Mouse (Mus musculus) liver, postnatal 0 days (tissue): ENCODE data around the gene Fbxo22. TPM values are rescaled to one million over a fixed set of nuclear protein-coding genes. Genes with fewer than 3 reads are reported as not detected.

ENCODE experiments used
- ATAC-seq: fragments of 200-750 bp; cut with Nextera tagmentation; 2 replicates; pipeline ENCODE4 v1.8.0; 2017; ENCODE audit warnings: mild to moderate bottlenecking, moderate library complexity
- DNase-seq: peaks from one replicate; pipeline ENCODE4 v3.0.0-alpha.2; 2016
- H3K27ac ChIP-seq: fragments of 300-500 bp; sonication (generic); 2 replicates; pipeline ENCODE4 v1.5.1; 2014; ENCODE audit warnings: antibody characterized with exemption, moderate library complexity, mild to moderate bottlenecking, low read depth
- H3K27me3 ChIP-seq: fragments of 300-500 bp; sonication (generic); 2 replicates; pipeline ENCODE4 v1.6.1; 2014; ENCODE audit warnings: low read length, control low read depth, mixed read lengths; ENCODE audit not compliant: insufficient read depth
- H3K36me3 ChIP-seq: fragments of 300-500 bp; sonication (generic); replicated peaks from 2 replicates; pipeline ENCODE4 v1.6.1; 2014; ENCODE audit warnings: mild to moderate bottlenecking, control low read depth, low read length, moderate library complexity, mixed read lengths; ENCODE audit not compliant: insufficient read depth
- H3K4me1 ChIP-seq: fragments of 300-500 bp; sonication (generic); 2 replicates; pipeline ENCODE4 v1.6.1; 2014; ENCODE audit warnings: antibody characterized with exemption, mild to moderate bottlenecking, control low read depth; ENCODE audit not compliant: insufficient read depth
- H3K4me2 ChIP-seq: fragments of 300-500 bp; sonication (generic); 2 replicates; pipeline ENCODE4 v1.6.1; 2014; ENCODE audit warnings: low read depth, mild to moderate bottlenecking, low read length, moderate library complexity, mixed read lengths
- H3K4me3 ChIP-seq: fragments of 300-500 bp; sonication (generic); 2 replicates; pipeline ENCODE4 v1.5.1; 2014; ENCODE audit warnings: low read depth, low read length
- H3K9ac ChIP-seq: fragments of 300-500 bp; sonication (generic); replicated peaks from 2 replicates; pipeline ENCODE4 v1.6.1; 2014; ENCODE audit warnings: mild to moderate bottlenecking, moderate library complexity
- H3K9me3 ChIP-seq: fragments of 300-500 bp; sonication (generic); 2 replicates; pipeline ENCODE4 v1.6.1; 2016; ENCODE audit warnings: mild to moderate bottlenecking, control low read depth, low read length, mixed read lengths
- CTCF ChIP-seq: sonication (generic); IDR thresholded peaks from 2 replicates; pipeline ENCODE4 v1.5.1; 2016; ENCODE audit warnings: antibody characterized with exemption, low read depth
- EP300 ChIP-seq: IDR thresholded peaks from 2 replicates; pipeline ENCODE4 v1.6.1; 2016; ENCODE audit warnings: antibody characterized with exemption, low read depth, mild to moderate bottlenecking
- WGBS: fragments of 180-500 bp; shearing (Covaris S2); extraction: QIAGEN DNeasy Blood & Tissue Kit; methylation state at CpG from one replicate; pipeline ENCODE4 v1.1.7; 2014; ENCODE audit not compliant: insufficient replicate concordance; 5-methylcytosine and 5-hydroxymethylcytosine counted together
- polyA plus RNA-seq: library from polyadenylated mRNA; unstranded; fragments of >200 nt; fragmentation: Nextera tagmentation; extraction: Ambion mirVana; gene quantifications from 2 replicates; pipeline ENCODE4 v1.2.1, GENCODE M21; 2015

Fbxo22 gene
- polyA plus RNA-seq, 1 experiment from 2014 or later: 25.0 TPM

DNA sequence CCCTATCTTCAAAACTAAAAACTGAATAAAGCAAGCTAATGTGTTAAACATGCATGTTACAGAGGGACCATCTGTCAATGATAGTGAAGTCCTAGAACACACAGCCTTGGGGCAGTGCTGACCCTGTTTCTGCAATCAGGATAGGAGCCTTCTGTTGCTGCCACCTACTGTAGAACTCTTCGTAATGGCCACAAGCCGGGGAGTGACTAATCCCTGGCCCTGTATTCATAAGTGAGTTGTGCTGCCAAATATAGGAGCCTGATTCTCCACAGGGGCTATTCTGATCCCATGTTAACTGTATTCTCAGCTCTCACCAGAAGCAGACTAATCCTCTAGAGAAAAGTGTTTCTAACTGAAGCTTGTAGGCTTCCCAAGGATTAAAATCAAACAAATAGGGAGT lies 9.4 kb upstream of the Fbxo22 start:
- no peak overlapping the region for H3K27ac ChIP-seq
- no peak for DNase-seq
- H3K27me3 ChIP-seq: no peaks in the 10 kb centered on the region
- no peak overlapping the region for H3K9ac ChIP-seq
- no peak for ATAC-seq
- 70% methylated on average over 2 of the region's 2 CpGs for WGBS
- TF ChIP-seq EP300: no peak
- peak; percentile 21 for TF ChIP-seq CTCF
- peaks cover 7% of the 10 kb centered on the region for H3K36me3 ChIP-seq
- no peaks in the 10 kb centered on the region for H3K9me3 ChIP-seq
- no peak overlapping the region for H3K4me3 ChIP-seq
- no peak overlapping the region for H3K4me2 ChIP-seq
- H3K4me1 ChIP-seq: no peaks in the 10 kb centered on the region

- WGBS: 2% methylated on average over 2 of the region's 2 CpGs
- H3K4me2 ChIP-seq: peak overlapping the region; percentile 92
Measured at GRCm38 (mm10) chr9:55208458-55208789, 301 bp upstream of the Fbxo22 start.

DNA sequence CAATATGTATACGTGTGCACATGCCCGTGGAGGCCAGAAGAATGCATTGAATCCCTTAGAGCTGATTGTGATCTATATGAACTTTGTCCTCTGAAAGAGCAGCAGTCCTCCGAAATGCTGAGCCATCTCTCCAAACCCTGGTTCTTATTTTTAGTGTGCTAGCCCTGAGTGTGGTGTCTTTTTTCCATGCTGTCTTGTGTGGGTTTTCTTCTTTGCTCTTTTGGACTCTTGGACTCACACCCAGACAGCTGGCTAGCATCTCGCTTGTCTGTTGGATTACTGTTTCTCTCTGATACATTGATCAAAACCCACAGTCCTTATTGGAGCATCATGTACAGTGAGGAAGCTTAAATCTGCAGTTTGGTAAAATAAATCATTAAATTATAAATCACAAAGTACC lies 2.9 kb downstream of the Fbxo22 start:
- WGBS: 56% methylated on average over 4 of the region's 4 CpGs
- H3K4me2 ChIP-seq: peak overlapping the region; percentile 36

More at GRCm38 (mm10) chr9:55208458-55208789, 301 bp upstream of the Fbxo22 start:
- H3K27ac ChIP-seq: peak overlapping the region; percentile 91
- peak overlapping the region; percentile 86 for H3K9ac ChIP-seq
- H3K4me1 ChIP-seq: peaks cover 17% of the 10 kb centered on the region
- H3K9me3 ChIP-seq: no peaks in the 10 kb centered on the region
- no peak for DNase-seq
- TF ChIP-seq EP300 (no peak), CTCF (no peak)
- H3K4me3 ChIP-seq: peak overlapping the region; percentile 79
- no peaks in the 10 kb centered on the region for H3K27me3 ChIP-seq
- no peak for ATAC-seq
- H3K36me3 ChIP-seq: peaks cover 19% of the 10 kb centered on the region

GRCm38 (mm10) chr9:55213396-55213795 lies 4.7 kb downstream of the Fbxo22 start:
- ATAC-seq (no peak), DNase-seq (no peak)
- Histone ChIP-seq H3K4me2 (no peak overlapping the region), H3K9me3 (no peaks in the 10 kb centered on the region), H3K36me3 (peaks cover 49% of the 10 kb centered on the region), H3K4me3 (no peak overlapping the region), H3K27ac (peak overlapping the region; percentile 53; the same call in 1 of the 2 replicates), H3K27me3 (no peaks in the 10 kb centered on the region), H3K4me1 (peaks cover 22% of the 10 kb centered on the region), H3K9ac (no peak overlapping the region)
- TF ChIP-seq CTCF: no peak
- TF ChIP-seq EP300: no peak
- 75% methylated on average over 1 of the region's 1 CpGs for WGBS

More for the DNA sequence above, 2.9 kb downstream of the Fbxo22 start:
- H3K36me3 ChIP-seq: peaks cover 36% of the 10 kb centered on the region
- ATAC-seq (no peak), DNase-seq (no peak)
- H3K4me1 ChIP-seq: peaks cover 28% of the 10 kb centered on the region
- TF ChIP-seq CTCF: no peak
- TF ChIP-seq EP300: no peak
- H3K9ac ChIP-seq: no peak overlapping the region
- peak overlapping the region; percentile 17; the same call in 1 of the 2 replicates for H3K27ac ChIP-seq
- no peaks in the 10 kb centered on the region for H3K27me3 ChIP-seq
- H3K9me3 ChIP-seq: no peaks in the 10 kb centered on the region
- H3K4me3 ChIP-seq: no peak overlapping the region

DNA sequence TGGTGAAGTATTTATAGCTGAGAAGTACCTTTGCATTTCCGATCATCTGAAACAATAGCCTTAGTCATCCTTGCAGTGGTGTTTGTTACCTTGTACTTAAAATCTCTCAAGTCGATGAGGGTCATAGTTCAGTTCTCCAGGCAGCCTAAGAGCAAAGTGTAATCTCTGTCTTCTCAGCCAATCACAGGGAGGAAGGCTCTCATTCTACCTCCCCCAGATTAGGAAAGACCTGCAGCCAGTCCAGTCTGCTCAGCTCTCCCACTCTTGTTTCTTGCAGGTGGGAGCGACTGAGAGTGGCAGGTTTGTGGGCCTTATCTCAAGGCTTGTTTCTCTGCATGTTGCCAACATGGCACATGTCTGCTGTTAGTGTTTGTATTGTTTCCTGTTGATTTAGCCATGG lies 6.3 kb downstream of the Fbxo22 start:
- Histone ChIP-seq H3K27me3 (no peaks in the 10 kb centered on the region), H3K9ac (no peak overlapping the region), H3K4me2 (no peak overlapping the region), H3K4me3 (no peak overlapping the region), H3K36me3 (peaks cover 63% of the 10 kb centered on the region), H3K9me3 (no peaks in the 10 kb centered on the region), H3K27ac (no peak overlapping the region; the same call in 1 of the 2 replicates), H3K4me1 (peaks cover 15% of the 10 kb centered on the region)
- WGBS: 75% methylated on average over 3 of the region's 3 CpGs
- ATAC-seq (peak; percentile 55; the same call in 1 of the 2 replicates), DNase-seq (no peak)
- no peak for TF ChIP-seq CTCF
- no peak for TF ChIP-seq EP300

- H3K4me1 ChIP-seq: peaks cover 14% of the 10 kb centered on the region
- no peak overlapping the region for H3K4me2 ChIP-seq
- H3K9me3 ChIP-seq: no peaks in the 10 kb centered on the region
- H3K4me3 ChIP-seq: no peak overlapping the region
- TF ChIP-seq CTCF: no peak
- TF ChIP-seq EP300: no peak
- H3K9ac ChIP-seq: no peak overlapping the region
- ATAC-seq (no peak), DNase-seq (no peak)
- H3K27me3 ChIP-seq: no peaks in the 10 kb centered on the region
- no peak overlapping the region for H3K27ac ChIP-seq
- WGBS: 80% methylated on average over 3 of the region's 3 CpGs
- H3K36me3 ChIP-seq: peaks cover 68% of the 10 kb centered on the region
Measured at GRCm38 (mm10) chr9:55215648-55216047, 6.9 kb downstream of the Fbxo22 start.

DNA sequence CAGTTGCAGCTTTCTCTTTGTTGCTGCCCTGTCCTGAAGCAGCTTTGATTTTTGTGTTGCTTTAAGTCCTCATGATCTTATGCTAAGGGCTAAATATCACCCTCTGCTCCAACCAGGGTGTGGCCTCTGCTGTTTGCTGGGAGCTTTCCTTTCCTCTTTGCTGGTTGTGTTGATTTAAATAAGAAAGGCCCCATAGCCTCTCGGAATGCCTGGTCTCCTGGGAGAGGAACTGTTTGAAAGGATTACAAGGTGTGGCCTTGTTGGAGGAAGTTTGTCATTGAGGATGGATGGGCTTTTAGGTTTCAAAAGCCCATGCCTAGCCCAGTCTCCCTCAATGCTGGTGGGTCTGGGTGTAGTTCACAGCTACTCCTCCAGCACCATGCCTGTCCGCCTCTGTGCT lies 7.4 kb downstream of the Fbxo22 start:
- no peak overlapping the region for H3K4me2 ChIP-seq
- 85% methylated on average over 2 of the region's 2 CpGs for WGBS
- H3K4me3 ChIP-seq: no peak overlapping the region
- no peak for ATAC-seq
- H3K4me1 ChIP-seq: peaks cover 13% of the 10 kb centered on the region
- no peaks in the 10 kb centered on the region for H3K9me3 ChIP-seq
- no peaks in the 10 kb centered on the region for H3K27me3 ChIP-seq
- no peak overlapping the region for H3K27ac ChIP-seq
- no peak for DNase-seq
- H3K36me3 ChIP-seq: peaks cover 72% of the 10 kb centered on the region
- H3K9ac ChIP-seq: no peak overlapping the region
- no peak for TF ChIP-seq CTCF
- TF ChIP-seq EP300: no peak
